Mouse (Mus musculus): ENCODE measurements at regions not wholly inside any gene's neighbourhood (a gene's known extent, or its start where the extent isn't known, plus 50 kb on each side); places are given as distances from the start of the nearest gene placed in this dataset.
A peak's percentile ranks its signal among the peaks of the same experiment; 100 is the strongest.

GRCm38 (mm10) chr6:147341042-147341441 is 77.1 kb upstream of the Pthlh start:
- WGBS = 86% methylated on average over 1 of the region's 1 CpGs
- TF ChIP-seq POLR2A (IDR thresholded peaks at IDR 0.05; ENCODE audit: borderline replicate concordance, insufficient read depth, low read length) = no peak
- TF ChIP-seq CTCF (IDR thresholded peaks at IDR 0.05; ENCODE audit: borderline replicate concordance, insufficient read depth, low read depth, low read length) = no peak
- no peak for DNase-seq
- Histone ChIP-seq H3K4me1 (ENCODE audit: control insufficient read depth, insufficient read depth, low read length) (no peaks in the 10 kb centered on the region), H3K4me3 (replicated peaks; ENCODE audit: insufficient read depth, low read depth, low read length) (no peak overlapping the region), H3K27ac (ENCODE audit: insufficient read depth, low read length) (no peak overlapping the region), H3K27me3 (ENCODE audit: control insufficient read depth, insufficient read depth, low read length) (no peaks in the 10 kb centered on the region)

GRCm38 (mm10) chr6:147332976-147333375 is 69.0 kb upstream of the Pthlh start:
- Histone ChIP-seq H3K27ac (ENCODE audit: insufficient read depth, low read length) (no peak overlapping the region), H3K4me1 (ENCODE audit: control insufficient read depth, insufficient read depth, low read length) (no peaks in the 10 kb centered on the region), H3K27me3 (ENCODE audit: control insufficient read depth, insufficient read depth, low read length) (no peaks in the 10 kb centered on the region; the same call in 1 of the 2 replicates), H3K4me3 (replicated peaks; ENCODE audit: insufficient read depth, low read depth, low read length) (no peak overlapping the region)
- no peak for TF ChIP-seq CTCF (IDR thresholded peaks at IDR 0.05; ENCODE audit: borderline replicate concordance, insufficient read depth, low read depth, low read length)
- no peak for TF ChIP-seq POLR2A (IDR thresholded peaks at IDR 0.05; ENCODE audit: borderline replicate concordance, insufficient read depth, low read length)
- WGBS = 84% methylated on average over 7 of the region's 7 CpGs
- no peak for DNase-seq

- Histone ChIP-seq H3K27me3 (ENCODE audit: control insufficient read depth, insufficient read depth, low read length) (no peaks in the 10 kb centered on the region), H3K27ac (ENCODE audit: insufficient read depth, low read length) (no peak overlapping the region), H3K4me3 (replicated peaks; ENCODE audit: insufficient read depth, low read depth, low read length) (no peak overlapping the region), H3K4me1 (ENCODE audit: control insufficient read depth, insufficient read depth, low read length) (no peaks in the 10 kb centered on the region)
- TF ChIP-seq POLR2A (IDR thresholded peaks at IDR 0.05; ENCODE audit: borderline replicate concordance, insufficient read depth, low read length) (no peak), CTCF (IDR thresholded peaks at IDR 0.05; ENCODE audit: borderline replicate concordance, insufficient read depth, low read depth, low read length) (no peak)
- 63% methylated on average over 5 of the region's 5 CpGs for WGBS
- DNase-seq = peak in 1 of 2 experiments; percentile 17
These were observed 65.2 kb upstream of the Pthlh start for GRCm38 (mm10) chr6:147329201-147329600.

- Histone ChIP-seq H3K27ac (ENCODE audit: insufficient read depth, low read length) (no peak overlapping the region), H3K27me3 (ENCODE audit: control insufficient read depth, insufficient read depth, low read length) (no peaks in the 10 kb centered on the region), H3K4me3 (replicated peaks; ENCODE audit: insufficient read depth, low read depth, low read length) (no peak overlapping the region), H3K4me1 (ENCODE audit: control insufficient read depth, insufficient read depth, low read length) (no peaks in the 10 kb centered on the region)
- TF ChIP-seq CTCF (IDR thresholded peaks at IDR 0.05; ENCODE audit: borderline replicate concordance, insufficient read depth, low read depth, low read length) = no peak
- no peak for TF ChIP-seq POLR2A (IDR thresholded peaks at IDR 0.05; ENCODE audit: borderline replicate concordance, insufficient read depth, low read length)
- 88% methylated on average over 2 of the region's 2 CpGs for WGBS
- DNase-seq = no peak
These were observed 60.4 kb upstream of the Pthlh start for GRCm38 (mm10) chr6:147324336-147324735.

DNA sequence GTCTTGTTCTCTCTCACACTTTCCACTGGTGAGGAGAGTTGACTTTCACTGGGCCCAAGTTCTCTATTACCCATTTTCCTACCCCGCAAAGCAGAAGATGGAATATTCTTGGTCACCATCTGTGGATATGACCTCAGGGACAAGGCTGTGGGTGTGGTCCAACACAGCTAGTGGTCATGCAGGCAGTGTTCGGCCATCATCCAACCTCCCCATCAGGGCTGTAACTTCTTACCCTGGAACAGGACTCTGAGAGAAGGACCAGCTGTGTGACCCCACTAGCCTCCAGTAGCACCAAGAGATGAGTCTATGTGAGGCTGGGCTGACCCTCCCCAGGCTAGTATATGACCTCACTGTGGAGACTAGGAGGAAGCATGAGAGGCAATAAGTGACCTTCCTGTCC is 54.1 kb upstream of the Pthlh start:
- WGBS = 78% methylated on average over 2 of the region's 2 CpGs
- Histone ChIP-seq H3K4me1 (ENCODE audit: control insufficient read depth, insufficient read depth, low read length) (no peaks in the 10 kb centered on the region), H3K27ac (ENCODE audit: insufficient read depth, low read length) (no peak overlapping the region), H3K4me3 (replicated peaks; ENCODE audit: insufficient read depth, low read depth, low read length) (no peak overlapping the region), H3K27me3 (ENCODE audit: control insufficient read depth, insufficient read depth, low read length) (no peaks in the 10 kb centered on the region)
- TF ChIP-seq CTCF (IDR thresholded peaks at IDR 0.05; ENCODE audit: borderline replicate concordance, insufficient read depth, low read depth, low read length) (no peak), POLR2A (IDR thresholded peaks at IDR 0.05; ENCODE audit: borderline replicate concordance, insufficient read depth, low read length) (no peak)
- DNase-seq = no peak

DNA sequence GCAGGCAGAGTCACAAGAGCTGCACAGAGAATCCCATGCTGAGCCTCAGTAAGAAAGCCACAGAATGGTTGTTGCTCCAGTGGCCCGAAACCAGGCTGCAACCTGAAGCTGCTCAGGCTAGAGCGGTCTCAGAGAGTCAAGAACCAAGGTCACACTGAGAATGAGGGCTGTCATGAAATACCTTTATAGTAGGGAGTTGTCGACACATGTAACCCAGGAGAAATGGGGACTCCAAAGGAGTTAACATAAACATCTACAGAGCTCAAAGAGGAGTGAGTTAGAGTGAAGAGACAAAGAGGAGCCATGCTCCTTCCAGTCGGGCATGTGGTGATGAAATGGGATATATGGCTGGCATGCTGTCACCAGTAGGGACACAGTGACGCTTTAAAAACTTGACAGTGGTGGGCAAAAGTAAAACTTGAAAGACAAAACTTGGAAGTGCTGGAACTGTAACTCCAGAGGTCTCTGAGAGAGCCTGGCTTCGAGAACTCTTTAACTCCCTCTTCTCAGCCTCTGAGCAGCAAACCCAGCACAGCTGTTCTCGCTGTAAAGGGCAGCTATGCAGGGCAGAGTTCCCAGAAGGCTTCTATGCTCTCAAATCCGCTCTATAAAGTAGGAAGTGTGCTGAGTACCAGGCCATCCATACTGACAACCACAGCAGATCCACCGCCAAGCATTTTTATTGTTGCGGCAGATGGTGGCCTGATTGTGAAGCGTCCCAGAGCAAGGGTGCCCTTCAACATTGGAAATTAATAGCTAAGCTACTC is 52.9 kb upstream of the Pthlh start:
- peak in 1 of 2 experiments; percentile 15 for DNase-seq

GRCm38 (mm10) chr6:147316140-147316539 is 52.2 kb upstream of the Pthlh start:
- Histone ChIP-seq H3K27me3 (ENCODE audit: control insufficient read depth, insufficient read depth, low read length) (no peaks in the 10 kb centered on the region), H3K4me1 (ENCODE audit: control insufficient read depth, insufficient read depth, low read length) (no peaks in the 10 kb centered on the region), H3K4me3 (replicated peaks; ENCODE audit: insufficient read depth, low read depth, low read length) (no peak overlapping the region), H3K27ac (ENCODE audit: insufficient read depth, low read length) (no peak overlapping the region)
- WGBS = 86% methylated on average over 3 of the region's 3 CpGs
- DNase-seq = no peak
- TF ChIP-seq POLR2A (IDR thresholded peaks at IDR 0.05; ENCODE audit: borderline replicate concordance, insufficient read depth, low read length) (no peak), CTCF (IDR thresholded peaks at IDR 0.05; ENCODE audit: borderline replicate concordance, insufficient read depth, low read depth, low read length) (no peak)

More for the DNA sequence above, 52.9 kb upstream of the Pthlh start:
- Histone ChIP-seq H3K4me3 (replicated peaks; ENCODE audit: insufficient read depth, low read depth, low read length) (no peak overlapping the region), H3K27ac (ENCODE audit: insufficient read depth, low read length) (no peak overlapping the region), H3K27me3 (ENCODE audit: control insufficient read depth, insufficient read depth, low read length) (no peaks in the 10 kb centered on the region), H3K4me1 (ENCODE audit: control insufficient read depth, insufficient read depth, low read length) (no peaks in the 10 kb centered on the region)
- TF ChIP-seq POLR2A (IDR thresholded peaks at IDR 0.05; ENCODE audit: borderline replicate concordance, insufficient read depth, low read length) = no peak
- no peak for TF ChIP-seq CTCF (IDR thresholded peaks at IDR 0.05; ENCODE audit: borderline replicate concordance, insufficient read depth, low read depth, low read length)
- WGBS = 70% methylated on average over 11 of the region's 11 CpGs

GRCm38 (mm10) chr6:147315207-147315606 is 51.2 kb upstream of the Pthlh start:
- Histone ChIP-seq H3K4me1 (ENCODE audit: control insufficient read depth, insufficient read depth, low read length) (no peaks in the 10 kb centered on the region), H3K27me3 (ENCODE audit: control insufficient read depth, insufficient read depth, low read length) (no peaks in the 10 kb centered on the region), H3K27ac (ENCODE audit: insufficient read depth, low read length) (no peak overlapping the region), H3K4me3 (replicated peaks; ENCODE audit: insufficient read depth, low read depth, low read length) (no peak overlapping the region)
- DNase-seq = no peak
- 91% methylated on average over 5 of the region's 5 CpGs for WGBS
- TF ChIP-seq POLR2A (IDR thresholded peaks at IDR 0.05; ENCODE audit: borderline replicate concordance, insufficient read depth, low read length) (no peak), CTCF (IDR thresholded peaks at IDR 0.05; ENCODE audit: borderline replicate concordance, insufficient read depth, low read depth, low read length) (no peak)

Data from cerebellum, adult 2 months (tissue).